Mouse (Mus musculus) megakaryocyte, embryonic 14.5 days (primary cell): Measurements from ENCODE around the gene Dclk1.

Experiments
- FLI1 ChIP-seq: IDR thresholded peaks from 2 replicates; pipeline ENCODE4 v1.6.1; 2012; ENCODE audit warnings: low read length, inconsistent platforms, mixed read lengths
- GATA1 ChIP-seq: IDR thresholded peaks from 3 replicates; pipeline ENCODE4 v1.6.1; 2012; ENCODE audit warnings: mixed read lengths, low read length, inconsistent platforms, borderline replicate concordance

DNA sequence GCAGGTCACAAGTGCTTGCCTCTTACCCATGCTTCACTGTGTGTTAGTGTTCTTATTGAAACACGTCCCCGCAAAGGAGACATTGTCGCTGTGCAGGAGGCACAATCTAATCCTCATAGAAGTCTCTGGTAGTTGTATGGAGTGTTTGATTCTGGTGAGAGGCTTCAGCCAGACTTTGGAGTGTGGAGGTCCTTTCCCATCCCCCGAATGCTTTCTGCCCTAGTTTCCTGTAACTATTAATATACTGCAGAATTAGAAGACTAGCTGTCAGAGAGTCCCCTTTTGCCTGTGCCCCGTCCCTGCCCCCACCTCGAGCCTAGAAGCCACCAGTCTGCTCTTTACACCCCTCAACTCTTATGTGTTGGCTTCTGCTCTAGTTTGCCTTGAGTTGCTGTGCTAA lies 30.4 kb downstream of the Dclk1 start:
- TF ChIP-seq GATA1 (no peak), FLI1 (no peak)
